Mouse (Mus musculus) brain, embryonic 18.5 days (tissue): ENCODE results near the gene Gm26741.

ENCODE experiments used
- DNase-seq: peaks from one replicate; pipeline ENCODE4 v3.0.0-alpha.2; 2012; ENCODE audit warnings: low read depth, low spot score

The Gm26741 gene

DNA sequence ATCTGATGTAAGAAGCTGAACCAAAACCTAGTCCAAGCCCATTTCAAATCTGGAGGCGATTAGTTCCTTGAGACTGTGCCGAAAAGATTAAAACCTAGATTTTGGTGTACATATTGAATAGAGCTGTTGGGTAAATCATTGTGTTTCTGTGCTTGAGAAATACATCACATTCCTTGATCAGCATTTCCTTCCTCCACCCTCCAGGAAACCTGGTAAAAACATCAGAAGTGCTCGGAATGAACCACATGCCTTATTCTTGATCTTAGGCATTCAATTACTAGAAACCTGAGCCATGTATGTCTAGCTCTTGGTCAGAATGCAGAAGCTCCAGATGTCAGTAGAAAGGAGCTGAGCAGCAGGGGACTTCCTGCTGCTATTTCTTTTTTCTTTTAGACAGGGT, 30.9 kb downstream of the Gm26741 start:
- DNase-seq: no peak

DNA sequence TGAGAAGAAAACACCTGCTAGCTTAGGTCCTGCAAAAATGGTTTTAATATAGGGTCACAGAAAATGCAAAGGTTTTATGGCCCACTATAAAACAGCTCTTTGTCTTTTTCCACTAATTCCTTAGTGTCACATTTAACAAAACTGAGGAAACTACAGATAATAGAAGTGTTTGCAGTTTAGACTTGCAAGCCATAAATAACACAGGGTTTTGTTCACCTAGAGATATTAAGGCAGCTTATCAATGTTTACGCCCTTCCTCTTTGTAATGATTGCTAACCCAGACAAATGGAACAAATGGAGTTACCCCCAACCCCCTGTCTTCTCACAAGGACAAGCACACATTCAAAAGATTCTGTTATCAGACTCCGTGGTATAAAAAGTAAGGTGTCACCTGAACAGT, 32.6 kb downstream of the Gm26741 start:
- no peak for DNase-seq

DNA sequence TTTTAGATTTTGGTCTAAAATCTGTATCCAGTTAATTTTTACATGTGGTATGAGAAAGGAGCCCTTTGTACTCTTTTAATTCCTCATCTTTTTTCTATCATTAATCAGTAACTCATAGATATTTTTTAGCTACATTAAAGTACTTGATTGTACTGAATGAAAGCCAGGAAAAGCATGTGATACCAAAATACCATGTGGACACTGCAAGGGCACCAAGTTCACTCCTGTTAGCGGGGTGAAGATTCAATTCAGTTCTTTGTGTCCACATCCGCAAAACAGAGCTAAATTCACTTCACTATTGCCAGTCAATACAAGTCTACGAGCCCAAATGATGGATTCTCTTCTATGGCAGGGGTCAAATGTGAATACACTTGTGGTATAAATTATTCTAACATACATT, 38.1 kb downstream of the Gm26741 start:
- DNase-seq: no peak

DNA sequence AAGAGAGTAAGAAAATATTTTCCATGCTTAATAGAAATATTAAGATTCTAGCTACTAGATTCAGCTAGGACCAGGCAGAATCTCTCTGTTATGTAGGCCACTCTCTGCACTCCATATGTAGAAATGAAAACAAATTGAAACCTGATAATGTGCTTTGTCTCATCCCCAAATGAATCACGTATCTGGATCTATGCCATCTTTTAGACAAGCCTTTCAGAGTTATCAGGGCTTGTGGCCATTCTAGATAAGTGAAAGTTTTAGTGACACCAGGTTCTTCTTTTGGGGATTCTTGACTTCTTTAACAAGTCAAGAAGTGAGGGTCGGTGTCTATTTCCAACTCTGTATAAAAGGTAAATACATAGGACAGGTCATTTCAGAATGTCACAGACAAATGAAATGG, 40.1 kb downstream of the Gm26741 start:
- no peak for DNase-seq

DNA sequence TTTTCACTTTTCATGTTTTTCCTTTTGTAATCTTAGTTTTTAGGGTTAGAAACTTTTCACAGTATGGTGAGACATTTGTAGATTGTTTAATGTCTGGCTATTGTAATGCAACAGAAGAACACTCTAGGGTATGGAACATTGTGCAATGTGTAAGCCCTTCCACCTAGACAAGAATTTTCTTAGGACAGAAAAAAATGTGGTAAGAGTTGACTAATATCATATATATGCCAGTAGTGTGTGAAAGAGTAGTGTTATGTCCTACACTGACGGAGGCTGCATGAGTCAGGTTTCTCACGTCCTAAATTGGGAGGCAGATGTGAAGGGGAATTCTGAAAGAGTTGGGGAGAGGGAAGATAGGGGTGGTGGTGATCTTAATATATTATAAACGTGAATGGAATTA, 41.2 kb downstream of the Gm26741 start:
- DNase-seq: no peak

DNA sequence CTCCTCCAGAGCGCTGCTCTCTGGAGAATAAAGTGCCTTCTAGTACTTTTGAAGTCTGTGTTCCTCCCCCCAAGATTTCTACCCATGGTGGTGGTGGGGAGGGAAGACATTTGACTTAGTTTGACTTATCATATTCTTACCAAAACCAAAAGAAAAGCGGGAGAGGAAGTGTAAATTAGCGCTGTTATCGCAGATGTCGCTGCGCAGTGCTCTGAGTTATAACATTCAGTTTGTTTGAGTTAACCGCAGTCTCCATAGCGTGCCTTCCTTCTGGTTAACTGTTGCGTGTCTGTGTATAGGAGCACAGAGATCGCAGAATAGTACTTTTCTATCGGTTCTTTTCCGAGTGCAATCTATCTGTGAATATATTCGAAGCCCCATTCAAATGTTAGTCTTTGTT, 46.6 kb downstream of the Gm26741 start:
- DNase-seq: no peak

DNA sequence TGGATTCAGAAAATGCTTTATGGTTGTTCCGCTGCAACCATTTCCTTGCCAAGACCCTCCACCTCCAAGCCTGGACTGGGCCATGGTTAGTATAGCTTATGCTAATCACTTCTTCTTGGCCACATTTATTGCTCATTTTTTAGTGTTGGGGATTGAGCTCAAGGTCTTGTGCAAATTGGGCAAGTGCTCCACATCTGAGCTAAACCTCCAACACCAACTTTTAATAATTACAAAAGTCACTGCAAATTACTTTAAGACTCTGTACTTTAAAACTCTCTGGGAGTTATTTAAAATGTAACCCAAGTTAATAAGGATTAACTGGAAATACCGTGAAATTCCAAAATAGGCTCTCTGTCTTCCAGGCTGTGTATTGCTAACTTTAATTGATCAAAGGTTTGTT, 49.0 kb downstream of the Gm26741 start:
- DNase-seq: no peak
